Mouse (Mus musculus): ENCODE results near the gene Abraxas2.
A peak's percentile ranks its signal among the peaks of the same experiment; 100 is the strongest.

DNA sequence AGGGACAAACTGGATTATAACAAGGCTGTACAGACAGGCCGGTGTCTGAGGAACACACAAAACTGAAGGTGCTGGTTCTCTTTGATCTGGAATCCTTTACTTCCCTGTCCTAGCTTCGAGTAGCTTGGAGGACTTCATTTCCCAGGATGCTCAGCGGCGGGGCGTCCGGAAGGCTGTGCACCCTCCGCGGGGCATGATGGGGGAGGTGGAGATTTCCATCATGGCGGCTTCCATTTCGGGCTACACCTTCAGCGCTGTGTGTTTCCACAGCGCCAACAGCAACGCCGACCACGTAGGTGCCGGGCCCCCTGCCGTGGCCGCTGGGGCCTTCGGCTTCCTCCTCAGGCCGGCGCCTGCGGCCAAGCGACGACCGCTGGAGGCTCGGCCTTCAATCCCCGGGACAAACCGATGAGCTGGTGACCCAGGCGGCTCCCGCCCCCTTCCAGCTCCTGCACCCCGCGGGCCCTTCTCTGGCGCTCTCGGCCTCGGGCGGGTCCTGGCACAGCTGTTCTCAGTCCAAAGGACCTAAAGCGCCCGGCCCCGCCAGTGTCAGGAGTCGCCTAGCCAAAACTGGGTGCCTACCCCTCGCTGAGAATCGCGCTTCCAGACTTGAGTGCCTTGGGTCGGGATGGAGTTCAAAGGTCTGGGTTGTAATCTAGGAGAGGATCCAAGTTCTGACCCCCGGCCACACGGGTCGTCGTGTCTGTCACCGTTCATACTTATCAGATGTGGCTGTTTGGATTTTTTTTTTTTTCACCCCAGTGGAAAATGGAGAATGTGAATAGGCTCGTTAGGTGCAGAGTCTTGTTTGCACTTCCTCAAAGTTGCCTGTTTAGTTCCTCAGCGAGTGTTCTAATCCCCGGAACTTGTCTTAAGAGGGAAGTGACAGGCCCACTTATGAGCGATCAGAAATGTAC is at the start of gene Abraxas2:
- TF ChIP-seq POLR2A (IDR thresholded peaks at IDR 0.05; ENCODE audit: borderline replicate concordance, extremely low read depth, insufficient read depth, insufficient read length, poor library complexity, severe bottlenecking): peak; percentile 28; the same call in 1 of the 2 replicates
- no peak for TF ChIP-seq CTCF (IDR thresholded peaks at IDR 0.05; ENCODE audit: borderline replicate concordance, extremely low read depth, insufficient read depth, insufficient read length)
